Mouse (Mus musculus) thymus, postnatal 25 days (tissue): ENCODE data around the gene Adcyap1r1.

Experiments
- DNase-seq: peaks from one replicate; pipeline ENCODE4 v3.0.0; 2022

Adcyap1r1 gene

DNA sequence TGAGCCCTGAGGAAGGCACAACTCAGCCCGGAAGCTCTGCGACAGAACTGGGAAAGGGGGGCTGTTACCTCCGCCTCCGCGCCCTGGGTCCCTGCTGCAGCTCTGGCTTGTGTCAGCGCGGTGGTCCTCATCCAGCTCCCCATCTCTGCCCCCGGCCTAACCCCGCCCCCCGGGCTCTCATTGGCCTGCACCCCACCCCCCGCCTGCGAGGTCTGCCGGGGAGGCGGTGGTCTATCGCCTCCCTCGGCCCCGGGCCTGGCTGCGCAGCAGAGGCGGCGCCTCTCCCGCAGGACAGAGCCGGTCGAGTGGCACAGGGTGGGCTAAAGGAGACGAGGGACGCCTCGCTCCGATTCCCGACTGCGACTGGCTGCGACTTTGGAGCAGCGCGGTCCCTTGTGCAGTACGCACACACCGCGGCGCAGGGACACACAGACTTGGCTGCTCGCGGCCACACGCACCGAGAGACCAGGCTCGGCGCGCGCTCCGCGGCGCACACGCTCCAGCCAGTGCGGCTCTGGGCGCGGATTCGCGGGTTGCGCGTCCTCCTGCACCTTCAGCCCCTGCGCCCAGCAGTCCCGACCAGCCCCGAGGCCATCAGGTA, at the start of gene Adcyap1r1:
Gene Adcyap1r1, plus strand, starts transcription at position 208 of the 601 bp plus-strand sequence.
- no peak for DNase-seq

DNA sequence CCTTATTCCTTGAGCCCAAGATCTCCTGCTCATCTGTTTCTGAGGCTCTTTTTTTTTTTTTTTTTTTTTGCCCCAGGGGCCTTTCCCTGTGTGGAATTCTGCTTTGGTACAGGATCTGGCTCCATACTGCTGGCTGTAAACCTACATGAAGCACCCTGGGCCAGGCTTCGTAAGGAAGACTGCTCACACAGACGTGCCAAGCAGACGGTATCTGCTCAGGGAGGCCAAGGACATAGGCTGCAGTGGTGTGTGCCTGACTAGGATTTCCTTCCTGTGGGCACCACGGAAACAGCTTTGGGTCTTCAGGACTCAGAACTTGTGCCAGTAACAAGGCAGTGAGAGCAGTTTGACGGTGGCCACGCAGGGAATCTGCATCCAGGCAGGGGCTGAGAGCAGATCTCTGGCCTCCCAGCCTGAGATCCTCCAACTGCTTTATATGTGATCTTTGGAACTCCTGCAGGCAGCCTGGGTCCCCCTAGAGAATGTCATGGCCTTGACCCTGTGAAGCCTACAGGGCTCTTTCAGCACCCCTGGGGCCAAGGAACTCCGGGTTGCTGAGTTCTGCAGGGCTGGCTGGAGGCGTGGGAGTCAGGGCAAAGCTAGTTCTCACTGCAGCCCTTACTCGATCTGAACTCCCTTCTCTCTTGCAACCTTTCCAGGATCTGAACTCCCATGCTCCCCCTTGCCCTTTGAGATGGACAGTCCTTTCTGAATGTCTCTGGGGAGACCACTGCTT, 49.6 kb upstream of the Adcyap1r1 start:
- no peak for DNase-seq

DNA sequence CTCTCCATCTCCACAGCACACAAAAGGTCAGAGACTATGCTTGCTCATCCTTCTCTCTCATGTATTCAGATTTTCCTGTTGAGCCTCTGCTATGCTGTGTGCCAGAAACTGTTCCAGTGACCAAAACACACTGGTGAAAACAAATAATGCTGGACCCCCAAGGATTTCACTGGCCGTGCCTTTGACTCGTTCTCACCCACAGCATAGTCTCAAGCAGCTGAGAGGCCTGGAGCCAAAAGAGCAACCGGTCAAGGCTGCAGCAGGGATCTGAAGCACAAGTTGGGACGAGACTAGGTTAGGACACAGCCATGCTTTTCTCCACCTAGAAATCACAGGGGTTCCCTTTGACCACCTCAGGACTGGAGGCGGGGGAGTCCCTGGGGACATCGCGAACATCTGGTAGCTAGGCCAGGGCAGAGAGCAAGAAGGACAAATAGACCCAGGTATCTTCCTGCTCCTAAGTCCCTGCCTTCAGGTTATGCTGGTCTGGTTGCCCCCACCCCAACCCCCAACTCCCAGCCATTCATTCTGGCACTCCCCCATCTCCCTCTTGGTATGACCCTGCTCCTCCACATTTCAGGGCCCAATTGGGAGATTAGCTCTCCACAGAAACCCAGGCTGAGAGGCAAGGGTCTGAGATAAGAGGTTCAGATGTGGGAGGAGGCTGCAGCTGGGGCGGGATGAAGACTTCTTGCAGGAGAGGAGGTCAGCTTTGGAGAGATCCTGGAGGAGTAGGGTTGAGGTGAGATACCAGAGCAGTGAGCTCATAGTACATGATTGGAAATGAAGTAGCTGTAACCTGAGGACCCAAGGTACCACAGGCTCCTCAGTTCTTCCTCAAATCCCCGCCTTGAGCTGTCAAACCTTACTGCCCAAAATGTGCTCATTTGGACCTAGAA, 48.1 kb upstream of the Adcyap1r1 start:
- no peak for DNase-seq

DNA sequence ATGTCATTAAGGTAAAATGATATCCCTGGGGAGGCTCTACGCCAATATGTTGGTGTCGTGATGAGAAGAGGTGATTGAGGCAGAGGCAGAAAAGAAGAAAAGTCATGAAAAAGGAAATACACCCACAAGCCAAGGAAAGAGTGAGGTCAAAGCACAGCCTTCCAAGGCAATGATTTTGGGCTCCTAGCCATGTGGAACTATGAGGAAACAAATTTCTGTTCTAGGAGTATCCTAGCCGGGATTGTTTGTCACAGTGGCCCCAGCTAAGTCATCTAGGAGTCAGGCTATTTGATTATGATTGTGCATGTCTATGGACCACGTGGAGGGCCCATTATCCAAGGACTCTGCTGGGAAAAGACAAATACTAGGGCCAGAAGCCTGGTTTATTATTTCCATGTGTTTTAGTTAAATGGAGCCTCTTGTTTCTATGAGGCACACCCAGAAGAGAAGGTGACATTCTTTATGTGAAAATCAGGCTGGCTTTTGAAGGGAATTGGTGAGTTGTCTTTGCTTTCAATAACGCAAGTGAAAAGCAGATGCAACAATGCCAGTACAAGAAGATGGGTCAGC, 47.3 kb upstream of the Adcyap1r1 start:
- no peak for DNase-seq

DNA sequence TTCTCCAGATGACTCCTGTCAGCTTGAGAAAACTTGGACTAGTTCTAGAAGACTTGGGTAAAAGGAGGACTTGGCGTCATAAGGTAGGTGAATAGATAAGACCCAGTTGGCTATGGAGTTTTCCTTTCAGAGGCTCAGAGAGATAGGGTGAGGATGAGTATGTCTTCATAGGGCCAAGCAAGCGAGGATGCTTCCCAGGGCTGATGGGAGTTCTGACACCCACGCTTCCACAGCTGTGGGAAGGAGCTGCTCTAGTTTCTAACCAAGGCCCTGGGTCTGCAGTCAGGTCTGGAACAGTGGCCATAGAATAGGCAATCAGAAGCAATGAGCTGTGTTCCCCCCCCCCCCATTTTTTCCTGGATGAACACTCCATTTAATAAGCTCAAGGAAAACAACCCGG, 44.4 kb upstream of the Adcyap1r1 start:
- no peak for DNase-seq

DNA sequence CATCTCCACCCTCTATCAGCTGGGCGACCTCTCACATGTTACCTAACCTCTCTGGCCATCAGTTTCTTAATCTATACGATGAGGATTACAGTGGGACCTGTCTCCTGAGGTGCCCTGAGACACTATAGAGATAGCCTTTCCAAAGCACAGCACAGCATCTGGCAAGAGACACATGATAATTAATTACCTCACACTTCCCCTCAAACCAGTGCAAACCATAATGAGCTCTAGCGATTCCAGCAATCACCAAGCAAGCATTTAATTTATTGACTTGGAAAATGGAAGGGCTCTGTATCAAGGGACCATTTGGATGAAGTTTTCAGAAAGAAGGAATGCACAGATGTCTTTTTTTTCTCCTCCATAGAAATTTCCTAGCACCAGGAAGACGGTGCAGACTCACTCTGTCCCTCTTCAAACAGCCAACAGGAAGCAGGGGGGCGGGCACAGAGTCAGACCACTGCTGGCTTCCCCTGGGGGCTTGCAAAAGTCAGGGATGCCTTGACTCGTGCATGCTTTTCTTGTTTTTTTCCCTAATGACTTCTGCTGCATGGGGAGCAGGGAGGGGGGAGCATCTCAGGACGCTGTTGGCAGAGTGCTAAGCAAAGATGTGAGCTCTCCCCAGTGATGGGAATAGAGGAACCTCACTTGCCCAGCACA, 41.5 kb upstream of the Adcyap1r1 start:
- DNase-seq: no peak

DNA sequence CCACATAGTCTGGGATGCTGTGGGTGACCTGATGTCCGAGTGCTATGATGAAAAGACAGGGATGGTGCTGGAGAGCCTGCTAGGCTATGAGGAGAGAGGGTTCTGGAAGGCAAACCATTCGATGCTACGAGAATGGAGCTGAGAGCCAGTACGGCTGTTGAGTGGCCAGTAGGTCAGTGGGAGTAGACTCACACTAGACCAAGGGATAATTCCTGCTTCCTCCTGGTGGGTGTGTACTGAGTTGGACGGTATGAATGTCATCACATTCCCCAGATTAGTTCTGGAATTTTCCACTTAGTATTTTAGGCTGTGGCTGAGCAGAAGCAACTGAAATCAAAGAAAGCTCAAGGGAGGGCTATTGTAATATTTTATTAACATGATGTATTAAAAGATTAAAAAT, 40.8 kb upstream of the Adcyap1r1 start:
- no peak for DNase-seq

DNA sequence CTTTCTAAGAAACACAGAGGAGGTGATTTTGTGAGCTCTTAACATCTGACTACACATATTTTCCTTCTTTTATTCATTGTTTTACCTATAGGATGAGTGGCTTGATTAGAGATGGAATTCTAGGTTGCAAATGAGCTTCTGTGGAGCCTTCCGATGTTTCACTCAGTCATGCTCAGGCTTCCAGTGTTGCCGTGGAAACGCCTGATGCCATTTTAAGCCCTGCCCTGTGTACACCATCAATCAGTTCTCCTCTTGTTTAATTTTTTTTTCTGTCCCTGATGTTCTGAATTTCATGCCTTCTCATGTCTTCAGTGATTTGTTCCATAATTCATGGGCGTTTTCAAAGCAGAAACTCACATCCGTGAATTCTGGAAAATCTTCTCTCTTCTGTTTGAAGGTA, 35.6 kb upstream of the Adcyap1r1 start:
- DNase-seq: no peak

DNA sequence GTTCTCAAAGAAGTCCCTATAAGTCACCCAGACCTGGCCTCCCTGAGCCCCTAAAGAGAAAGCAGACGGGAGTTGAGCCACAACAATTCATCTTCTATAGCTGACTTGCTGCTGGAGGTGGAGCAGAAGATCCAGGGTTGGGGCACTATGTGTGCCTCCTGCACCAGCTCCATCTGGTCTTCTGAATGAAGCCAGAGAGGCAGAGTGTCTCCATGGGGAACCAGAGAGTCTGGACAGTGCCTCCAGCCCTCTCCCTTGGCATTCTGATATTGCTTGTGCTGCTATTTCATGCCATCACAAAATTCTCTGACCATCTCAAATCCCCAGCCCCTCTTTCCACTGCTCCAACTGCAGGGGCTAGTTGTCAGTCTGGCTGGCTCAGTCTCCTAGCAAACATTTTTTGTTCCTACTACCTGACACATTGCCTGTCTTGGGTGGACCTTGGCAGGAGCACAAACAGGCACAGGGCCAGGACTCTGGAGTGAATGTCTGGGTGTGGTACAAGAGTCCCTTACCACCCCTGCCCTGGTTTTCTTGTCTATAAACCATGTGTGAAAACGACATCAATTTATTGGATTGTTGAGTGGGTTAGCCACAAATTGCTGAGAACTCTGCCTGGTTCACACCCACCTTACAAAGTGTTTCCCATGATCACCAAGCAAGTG, 32.9 kb upstream of the Adcyap1r1 start:
- DNase-seq: no peak

DNA sequence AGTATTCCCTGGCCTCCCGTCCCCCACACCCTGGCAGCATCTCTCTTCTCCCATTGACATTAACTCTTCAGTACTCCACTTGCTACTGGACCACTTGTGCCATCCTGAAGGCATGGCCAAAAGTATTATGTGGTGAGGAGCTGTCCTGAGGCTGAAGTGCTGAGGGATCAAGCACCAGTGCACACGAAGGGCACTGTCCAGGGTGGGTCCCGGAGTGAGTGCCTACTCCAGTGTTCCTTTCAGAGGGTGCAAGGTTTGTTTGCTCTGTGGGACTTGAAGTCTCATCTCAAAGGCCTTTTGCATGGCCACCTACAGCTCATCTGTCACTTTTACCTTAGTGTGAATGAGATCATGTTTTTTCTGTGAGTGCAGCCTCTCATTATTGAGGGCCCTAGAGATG, 31.4 kb upstream of the Adcyap1r1 start:
- DNase-seq: no peak

DNA sequence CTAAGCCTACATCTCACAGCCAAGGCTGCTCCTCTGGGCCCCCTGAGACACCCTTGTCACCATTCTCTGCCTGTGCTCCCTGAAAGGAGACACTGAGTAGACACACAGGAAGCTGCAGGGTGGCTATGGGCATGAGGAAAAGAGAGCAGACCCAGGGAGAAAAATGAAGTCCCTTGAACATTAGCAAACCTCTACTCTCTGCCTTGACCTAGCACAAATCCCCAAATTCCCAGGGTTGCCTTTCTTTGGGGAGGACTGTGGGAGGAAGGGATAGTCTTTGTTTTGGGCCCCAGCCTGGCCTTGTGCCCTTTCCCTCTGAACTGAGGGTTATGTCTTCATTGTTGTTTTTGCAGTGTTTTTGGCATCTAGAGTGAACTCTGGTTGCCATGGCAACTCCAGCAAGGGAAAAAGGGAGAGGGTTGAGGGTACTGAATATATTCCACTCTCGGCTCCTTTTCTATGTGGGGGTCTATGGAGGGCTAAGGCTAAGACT, 30.9 kb upstream of the Adcyap1r1 start:
- DNase-seq: no peak

DNA sequence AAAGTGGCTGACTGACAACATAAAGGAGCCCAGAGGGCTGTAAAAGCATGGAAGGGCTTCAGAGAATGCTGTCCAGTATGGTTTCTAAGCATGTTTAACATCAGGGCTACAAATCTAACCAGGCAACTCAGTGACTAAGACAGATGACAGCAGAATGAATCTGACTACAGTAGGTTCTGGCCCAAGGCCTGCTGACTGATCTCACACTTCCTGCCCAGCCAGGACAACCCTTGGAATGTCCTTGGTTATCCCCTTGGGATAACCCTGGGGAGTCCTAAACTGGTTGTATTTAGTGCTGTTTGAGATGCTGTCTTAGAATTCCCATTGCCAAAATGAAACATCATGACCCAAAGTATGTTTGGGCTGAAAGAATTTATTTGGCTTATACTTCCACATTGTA, 19.7 kb upstream of the Adcyap1r1 start:
- DNase-seq: no peak

DNA sequence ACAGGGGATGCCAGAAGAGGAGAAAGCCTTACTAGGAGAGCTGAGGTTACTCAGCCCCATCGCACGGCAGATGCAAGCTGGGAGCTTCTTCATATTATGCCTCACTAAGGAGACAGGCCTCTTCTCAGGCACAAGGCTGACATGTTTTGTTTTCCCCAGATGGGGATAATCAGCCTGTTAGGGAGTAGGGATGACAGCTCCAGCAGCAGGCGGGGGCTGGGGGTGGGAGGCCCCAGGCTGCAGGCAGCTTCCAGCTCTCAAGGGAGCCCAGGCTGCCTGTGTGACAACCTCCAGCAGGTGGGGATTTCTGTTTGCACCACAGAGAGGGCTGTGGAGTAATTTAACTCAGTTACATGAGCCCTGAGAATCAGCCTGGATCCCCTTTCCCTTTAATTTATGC, 17.4 kb upstream of the Adcyap1r1 start:
- no peak for DNase-seq

DNA sequence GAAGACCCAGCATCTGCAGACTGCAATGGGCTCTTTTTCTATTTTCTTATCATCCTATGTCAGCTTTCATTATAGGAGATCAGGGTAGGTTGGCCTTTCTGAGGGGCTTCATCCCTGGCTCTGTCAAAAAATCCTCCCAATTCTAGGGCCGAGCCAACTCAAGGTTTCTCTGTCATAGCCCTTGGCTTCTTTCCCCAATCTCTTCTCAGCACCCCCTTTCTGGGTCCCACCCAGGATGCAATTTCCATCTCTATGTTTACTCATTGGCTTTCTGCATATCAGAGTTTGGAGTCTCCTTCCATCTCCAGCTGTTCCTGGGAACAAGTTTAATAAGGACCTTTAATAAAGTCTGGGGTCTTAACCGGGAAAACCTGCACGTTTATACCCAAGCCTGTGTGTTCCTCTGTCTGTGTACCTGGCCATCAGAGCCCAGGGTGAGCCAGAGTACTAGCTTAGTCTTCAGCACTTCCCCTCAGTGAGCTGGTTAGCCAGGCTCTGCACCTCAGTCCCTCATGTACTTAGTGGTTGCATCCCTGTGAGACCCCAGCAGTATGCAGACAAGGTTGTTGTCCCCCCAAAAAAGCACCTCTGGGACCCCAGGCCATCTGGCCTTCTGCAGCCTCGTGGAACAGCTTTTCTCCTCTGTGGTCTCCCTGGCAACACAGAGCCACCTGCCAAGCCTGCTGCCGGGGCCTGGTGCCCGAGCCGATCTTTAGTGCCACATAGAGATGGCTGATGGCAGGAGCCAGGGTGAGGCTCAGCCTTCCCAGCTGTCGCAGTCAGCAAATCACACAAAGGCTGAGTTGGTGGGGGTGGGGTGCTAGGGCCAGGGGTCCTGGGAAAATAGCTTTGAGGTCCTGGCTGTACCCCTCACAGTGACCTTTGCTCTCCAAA, 16.3 kb upstream of the Adcyap1r1 start:
- no peak for DNase-seq

DNA sequence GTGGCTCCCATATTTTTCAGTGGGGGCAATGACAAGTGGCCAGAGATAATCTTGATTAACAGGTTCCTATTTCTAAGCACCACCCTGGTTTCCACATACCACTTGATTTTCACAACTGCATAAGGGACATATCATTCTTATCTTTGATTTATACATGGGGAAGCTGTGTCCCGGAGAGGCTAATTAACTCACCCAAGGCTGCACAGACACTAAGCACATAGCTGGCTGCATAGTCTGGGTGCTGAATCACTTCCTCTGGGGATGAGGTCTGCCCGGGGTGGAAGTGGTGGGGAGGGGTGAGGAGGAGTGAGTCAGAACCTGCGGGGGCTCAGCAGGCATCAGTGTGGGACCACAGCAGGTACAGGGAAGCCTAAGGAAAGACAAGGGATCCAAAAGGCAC, 13.9 kb upstream of the Adcyap1r1 start:
- DNase-seq: no peak

DNA sequence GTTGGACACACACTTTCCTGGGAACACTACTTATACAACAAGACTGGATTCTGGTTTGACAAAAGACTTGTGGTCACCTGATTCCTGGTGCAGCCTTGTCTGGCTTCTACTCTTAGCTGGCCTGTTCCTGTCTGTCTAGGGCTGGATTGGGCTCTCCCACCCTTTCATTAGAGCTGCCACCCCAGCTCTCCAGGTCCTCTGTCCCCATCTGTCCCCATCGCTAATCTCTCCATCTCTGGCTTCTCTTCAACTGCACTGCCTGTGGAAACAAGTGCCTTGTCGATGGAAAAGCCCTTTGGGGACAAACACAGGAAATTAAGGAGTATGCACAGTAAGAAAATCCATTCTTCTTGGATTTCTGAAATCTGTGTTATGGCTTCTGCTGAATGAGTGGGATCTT, 12.9 kb upstream of the Adcyap1r1 start:
- DNase-seq: no peak

DNA sequence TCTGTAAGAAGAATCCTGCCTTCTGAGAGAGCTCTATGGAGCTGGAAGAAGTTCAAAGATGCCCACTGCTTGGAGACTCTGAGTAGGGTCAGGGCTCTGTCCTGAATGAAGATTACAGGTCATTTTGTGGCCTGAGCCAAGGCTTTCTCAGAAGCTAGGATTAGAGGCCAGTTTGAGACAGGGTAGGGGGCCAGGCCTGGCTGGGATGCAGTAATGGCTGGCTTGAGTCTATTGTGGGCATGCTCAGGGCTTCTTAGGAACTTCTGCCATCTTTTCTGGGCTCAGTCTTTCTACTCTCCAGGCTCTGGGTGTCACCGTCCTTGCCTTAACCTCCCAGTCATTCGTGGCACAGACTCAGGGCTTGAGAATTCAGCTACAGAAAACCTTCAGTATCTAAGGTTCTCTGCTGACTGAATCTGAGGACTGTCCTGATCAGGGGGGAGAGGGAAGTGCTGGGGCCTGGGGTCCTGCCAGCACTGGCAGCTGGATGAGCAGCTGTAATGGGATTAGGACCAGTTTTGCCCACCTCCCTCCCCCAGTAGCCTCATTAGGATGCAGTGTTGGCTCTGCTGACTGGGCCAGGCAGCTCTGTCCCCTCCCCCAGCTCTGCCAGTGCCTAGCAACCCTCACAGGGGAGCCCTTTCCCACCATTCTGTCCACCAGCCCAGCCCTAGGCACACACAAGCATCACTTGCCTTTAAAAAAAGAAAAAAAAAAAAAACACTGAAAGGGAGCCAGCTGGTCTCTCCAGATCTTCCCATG, 7.7 kb upstream of the Adcyap1r1 start:
- DNase-seq: no peak

DNA sequence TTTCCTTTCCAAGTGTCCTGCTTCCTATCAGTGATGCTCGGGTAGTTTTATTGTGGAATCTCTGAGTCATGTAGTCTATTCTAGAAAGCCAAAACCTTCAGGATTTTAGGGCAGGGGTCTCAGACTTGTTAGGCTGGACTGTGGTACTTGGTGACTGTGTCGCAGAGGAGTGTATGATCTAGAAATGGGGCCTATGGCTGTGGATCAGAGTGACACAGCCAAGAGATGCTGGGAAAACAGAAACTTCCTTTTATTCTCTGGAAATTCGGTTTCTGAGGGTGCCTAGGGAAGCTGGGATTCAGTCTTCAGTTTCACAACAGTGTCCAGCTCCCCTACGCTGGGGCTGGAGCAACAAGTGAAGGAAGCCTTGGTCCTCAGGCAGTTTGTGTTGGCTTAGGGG, 7.1 kb upstream of the Adcyap1r1 start:
- no peak for DNase-seq

DNA sequence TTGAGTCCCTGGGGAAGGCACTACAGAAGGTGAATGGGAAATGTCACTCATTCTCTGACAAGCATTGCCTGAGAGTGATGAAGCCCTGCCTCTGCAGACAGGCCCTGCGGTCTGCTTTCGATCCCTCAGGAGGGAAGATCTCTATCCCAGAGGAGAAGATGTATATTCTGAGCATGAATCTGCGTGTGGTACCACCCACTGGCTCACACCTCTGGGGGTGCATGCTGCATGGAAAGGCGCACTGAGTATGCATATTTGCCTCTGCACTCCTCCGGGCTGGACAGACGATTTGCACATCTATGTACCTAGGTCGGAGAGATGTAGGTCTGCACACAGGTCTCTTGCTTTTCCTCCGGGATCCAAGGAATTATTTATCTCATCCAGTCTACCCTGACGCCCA, 3.6 kb upstream of the Adcyap1r1 start:
- DNase-seq: no peak

DNA sequence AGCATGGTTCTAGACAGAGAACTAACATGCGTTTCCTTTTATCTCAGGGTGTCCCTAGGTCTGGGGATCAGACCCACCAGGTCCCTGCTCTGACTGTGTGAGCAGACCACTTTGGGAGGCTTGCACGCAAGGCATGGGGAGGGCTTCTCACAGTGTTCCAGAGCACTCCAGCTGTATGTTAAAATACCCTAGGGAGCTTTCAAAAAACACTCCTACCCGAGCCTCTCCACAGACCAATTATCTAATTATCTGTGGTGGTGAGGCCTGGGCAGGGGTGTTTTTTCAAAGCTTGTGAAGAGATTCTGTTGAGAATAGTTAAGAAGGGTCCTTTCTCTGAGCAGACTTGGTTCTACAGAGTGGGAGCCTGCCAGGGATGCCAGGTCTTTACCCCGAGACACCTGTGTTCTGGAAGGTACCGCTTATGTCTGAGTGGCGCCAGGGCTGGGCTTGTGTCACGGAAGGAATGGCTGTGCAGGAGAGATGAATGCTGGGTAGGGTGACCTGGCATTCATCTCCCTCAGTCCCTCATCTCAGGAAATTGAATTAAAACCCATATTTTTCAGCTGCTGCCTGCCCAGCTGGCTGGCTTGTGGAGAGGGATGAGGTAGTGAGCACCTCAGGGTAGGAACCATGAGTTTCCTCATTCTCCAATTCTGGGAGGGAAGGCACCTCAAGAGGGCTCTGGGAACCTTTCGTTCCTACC, 2.7 kb upstream of the Adcyap1r1 start:
- DNase-seq: no peak
